Mouse (Mus musculus) heart, postnatal 25 days (tissue): ENCODE measurements at regions not wholly inside any gene's neighbourhood (a gene's known extent, or its start where the extent isn't known, plus 50 kb on each side); places are given as distances from the start of the nearest gene placed in this dataset.

ENCODE experiments used
- DNase-seq: peaks from one replicate; pipeline ENCODE4 v3.0.0; 2022; ENCODE audit warnings: low spot score
- intact Hi-C: fragments of 180-260 bp; cut with DNase I; formaldehyde crosslinking; loops from one replicate; pipeline ENCODE4 v1.15.1; 2025

- intact Hi-C loops: no loop called here
- no peak for DNase-seq
Observed at GRCm38 (mm10) chr12:107120486-107121186, 367.8 kb upstream of the 3110018I06Rik start.

GRCm38 (mm10) chr12:107121990-107122389, 366.4 kb upstream of the 3110018I06Rik start:
- intact Hi-C loops: no loop called here

GRCm38 (mm10) chr12:107123661-107124060, 364.8 kb upstream of the 3110018I06Rik start:
- intact Hi-C loops: no loop called here
- no peak for DNase-seq

More at GRCm38 (mm10) chr12:107121990-107122389, 366.4 kb upstream of the 3110018I06Rik start:
- DNase-seq: no peak

- intact Hi-C loops: no loop called here
- DNase-seq: no peak
Observed at GRCm38 (mm10) chr12:107124263-107124885, 364.1 kb upstream of the 3110018I06Rik start.

- DNase-seq: no peak
- intact Hi-C loops: no loop called here
Observed at GRCm38 (mm10) chr12:107125201-107125600, 363.2 kb upstream of the 3110018I06Rik start.

- intact Hi-C loops: no loop called here
- no peak for DNase-seq
Observed at GRCm38 (mm10) chr12:107126056-107126455, 362.4 kb upstream of the 3110018I06Rik start.

GRCm38 (mm10) chr12:107127591-107127990, 360.8 kb upstream of the 3110018I06Rik start:
- DNase-seq: no peak
- intact Hi-C loops: no loop called here

- intact Hi-C loops: no loop called here
- DNase-seq: no peak
Observed at GRCm38 (mm10) chr12:107129232-107129631, 359.2 kb upstream of the 3110018I06Rik start.

GRCm38 (mm10) chr12:107131351-107131750, 357.1 kb upstream of the 3110018I06Rik start:
- intact Hi-C loops: no loop called here
- DNase-seq: no peak

GRCm38 (mm10) chr12:107131841-107132240, 356.6 kb upstream of the 3110018I06Rik start:
- intact Hi-C loops: no loop called here
- no peak for DNase-seq

GRCm38 (mm10) chr12:107132501-107132900, 355.9 kb upstream of the 3110018I06Rik start:
- intact Hi-C loops: no loop called here
- DNase-seq: no peak

GRCm38 (mm10) chr12:107134353-107134752, 354.1 kb upstream of the 3110018I06Rik start:
- no peak for DNase-seq
- intact Hi-C loops: no loop called here

- intact Hi-C loops: no loop called here
Observed at GRCm38 (mm10) chr12:107138677-107139400, 349.6 kb upstream of the 3110018I06Rik start.

GRCm38 (mm10) chr12:107140957-107141595, 347.4 kb upstream of the 3110018I06Rik start:
- intact Hi-C loops: no loop called here
- DNase-seq: no peak

More at GRCm38 (mm10) chr12:107138677-107139400, 349.6 kb upstream of the 3110018I06Rik start:
- DNase-seq: no peak

- no peak for DNase-seq
- intact Hi-C loops: no loop called here
Observed at GRCm38 (mm10) chr12:107142226-107142625, 346.2 kb upstream of the 3110018I06Rik start.

GRCm38 (mm10) chr12:107146608-107147121, 341.8 kb upstream of the 3110018I06Rik start:
- no peak for DNase-seq
- intact Hi-C loops: no loop called here

GRCm38 (mm10) chr12:107148451-107148850, 340.0 kb upstream of the 3110018I06Rik start:
- intact Hi-C loops: no loop called here
- DNase-seq: no peak

- no peak for DNase-seq
- intact Hi-C loops: no loop called here
Observed at GRCm38 (mm10) chr12:107151089-107151488, 337.3 kb upstream of the 3110018I06Rik start.

- intact Hi-C loops: no loop called here
- DNase-seq: no peak
Observed at GRCm38 (mm10) chr12:107154668-107155067, 333.8 kb upstream of the 3110018I06Rik start.

GRCm38 (mm10) chr12:107156791-107157428, 331.5 kb upstream of the 3110018I06Rik start:
- intact Hi-C loops: no loop called here
- DNase-seq: no peak
